Mouse (Mus musculus) erythroblast, embryonic 14.5 days (primary cell): ENCODE measurements around the gene Panx1.

ENCODE experiments used
- GATA1 ChIP-seq: IDR thresholded peaks from 2 replicates; pipeline ENCODE4 v1.6.1; 2012; ENCODE audit warnings: low read length, inconsistent platforms, mixed read lengths
- TAL1 ChIP-seq: IDR thresholded peaks from 3 replicates; pipeline ENCODE4 v1.6.1; 2012; ENCODE audit warnings: low read length, inconsistent platforms, mixed read lengths

- no peak for TF ChIP-seq GATA1
- no peak for TF ChIP-seq TAL1
Measured at GRCm38 (mm10) chr9:14973762-14974161, 71.5 kb downstream of the Panx1 start.
